Mouse (Mus musculus) heart, adult 11 months (tissue): Measurements from ENCODE around the gene Zfp78.

Experiments
- DNase-seq: peaks from one replicate; pipeline ENCODE4 v3.0.0; 2022

Zfp78 gene

GRCm38 (mm10) chr7:6389449-6389848 is 26.4 kb downstream of the Zfp78 start:
- peak; percentile 81 for DNase-seq

- peak; percentile 94 for DNase-seq
Observed at GRCm38 (mm10) chr7:6397996-6398975, 35.2 kb downstream of the Zfp78 start, which contains the start of gene Smim17. Gene Smim17, plus strand, starts transcription at chr7:6398715.

DNA sequence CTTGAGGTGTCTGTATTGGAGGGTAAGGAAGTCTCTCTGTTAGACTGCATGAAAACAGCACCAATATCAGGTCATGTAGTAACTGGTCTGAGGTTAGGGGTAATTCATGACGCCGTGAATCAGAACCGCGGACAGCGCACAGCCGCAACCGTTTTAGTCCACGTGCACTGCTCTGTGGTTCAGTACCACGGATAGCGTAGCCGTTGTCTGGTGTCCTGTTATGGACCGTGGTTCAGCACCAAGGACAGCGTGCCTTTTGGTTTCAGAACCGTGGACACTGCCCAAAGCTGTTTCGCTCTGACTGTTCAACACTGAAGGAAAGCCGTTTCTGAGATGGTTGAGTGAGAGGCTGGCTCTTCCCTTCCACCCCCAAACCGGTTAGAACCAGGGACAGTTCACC is 47.0 kb downstream of the Zfp78 start, which contains the start of gene Gm20715:
Gene Gm20715 (plus strand): TSS at position 235 of the 400 bp plus-strand sequence.
- DNase-seq = peak; percentile 97

DNA sequence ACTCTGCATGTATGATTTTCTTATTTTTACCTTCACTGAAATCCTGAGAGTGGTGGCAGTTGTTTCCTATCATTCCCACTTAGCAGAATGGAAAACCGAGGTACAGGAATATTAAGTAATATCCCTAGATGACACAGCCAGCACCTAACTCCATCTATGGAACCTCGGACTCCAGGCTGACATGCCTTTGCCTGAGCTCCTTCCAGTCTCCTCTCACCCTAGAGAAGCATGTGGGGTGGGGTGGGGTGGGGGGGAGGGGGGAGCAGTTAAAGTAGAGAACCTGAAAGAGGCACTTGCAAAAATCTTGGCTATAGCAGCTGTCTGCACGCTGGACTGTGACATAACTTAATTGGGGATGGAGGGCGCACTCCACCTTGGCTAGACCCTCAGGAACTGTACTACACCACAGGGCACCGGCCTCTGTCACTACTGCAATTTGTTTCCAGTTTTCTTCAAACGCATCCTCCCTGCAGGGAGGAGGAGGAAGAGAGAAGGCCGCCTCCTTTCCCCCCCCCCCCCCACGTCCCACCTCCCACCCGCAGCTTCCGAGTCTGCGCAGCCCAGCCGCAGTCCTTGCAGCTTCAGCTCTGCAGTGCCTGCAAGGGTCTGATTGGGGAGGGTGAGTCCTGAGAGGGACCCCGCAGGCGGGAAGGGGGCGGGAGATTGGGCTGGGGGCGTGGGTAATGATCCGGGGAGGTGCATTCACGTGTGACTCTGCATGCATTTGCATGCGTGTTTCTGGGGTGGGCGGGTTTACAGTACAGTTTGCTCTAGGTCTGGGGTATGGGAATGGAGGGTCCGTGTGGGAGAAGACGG is 51.8 kb downstream of the Zfp78 start:
- DNase-seq = peak; percentile 71

- DNase-seq = peak; percentile 67
Observed at GRCm38 (mm10) chr7:6415442-6415787, 52.3 kb downstream of the Zfp78 start.

DNA sequence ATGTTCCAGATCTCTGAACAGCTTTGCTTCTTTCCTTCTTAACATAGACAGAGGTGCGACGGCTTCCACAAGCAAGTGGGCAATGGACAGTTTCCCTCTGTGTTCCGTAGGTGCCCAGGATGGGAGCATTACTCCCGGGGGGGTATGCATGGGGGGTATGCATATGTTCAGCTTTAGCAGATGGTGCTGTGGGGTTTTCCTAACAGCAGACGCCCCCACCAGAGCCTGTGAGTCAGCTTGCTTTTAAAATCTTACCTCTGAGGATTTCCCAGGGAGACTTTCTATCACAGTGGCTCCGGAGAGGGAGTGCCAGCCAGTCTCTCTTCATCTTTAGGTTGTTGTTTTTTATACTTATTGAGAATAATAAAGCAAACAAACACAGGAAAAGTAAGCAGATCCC is 56.8 kb downstream of the Zfp78 start:
- DNase-seq = no peak

DNA sequence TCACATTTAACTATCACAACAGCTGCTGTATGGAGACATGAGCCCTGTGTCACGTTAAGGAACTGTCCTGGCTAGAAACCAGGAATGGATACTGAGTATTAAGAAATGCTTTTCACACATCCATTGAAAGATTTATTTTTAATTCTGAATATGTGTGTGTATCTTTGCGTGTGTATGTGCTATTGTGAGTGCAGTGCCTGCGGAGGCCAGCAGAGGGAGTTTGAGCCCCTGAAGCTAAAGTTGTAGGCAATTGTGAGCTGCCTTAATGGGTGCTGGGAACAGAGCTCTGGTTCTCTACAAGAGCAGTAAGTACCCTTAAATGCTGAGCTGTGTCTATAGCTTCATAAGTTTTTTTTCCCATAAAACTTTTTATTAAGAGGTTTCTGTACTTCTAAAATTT is 66.3 kb downstream of the Zfp78 start:
- no peak for DNase-seq

GRCm38 (mm10) chr7:6430342-6430741 is 67.3 kb downstream of the Zfp78 start:
- peak; percentile 82 for DNase-seq
